Mouse (Mus musculus): Measurements from ENCODE around the gene Nr5a1. TPM values are rescaled to one million over a fixed set of nuclear protein-coding genes. Genes with fewer than 3 reads are reported as not detected.

Gene Nr5a1
- total RNA-seq, 1 experiment: 0.13 TPM

GRCm38 (mm10) chr2:38661398-38661797 is 52.9 kb downstream of the Nr5a1 start:
- Histone ChIP-seq H3K9ac (ENCODE audit: insufficient read depth, low read depth, low read length, poor library complexity, severe bottlenecking) (no peak overlapping the region), H3K9me3 (ENCODE audit: control insufficient read depth, insufficient read depth, low read depth, low read length) (no peaks in the 10 kb centered on the region), H3K36me3 (ENCODE audit: control insufficient read depth, insufficient read depth, low read length, poor library complexity, severe bottlenecking) (no peaks in the 10 kb centered on the region), H3K27ac (ENCODE audit: insufficient read depth, low read depth, low read length, poor library complexity, severe bottlenecking) (no peak overlapping the region), H3K4me3 (ENCODE audit: insufficient read depth in 1 of 2, low read depth in 1 of 2, low read length in 2 of 2, poor library complexity in 1 of 2, severe bottlenecking in 1 of 2) (no peak overlapping the region), H3K4me1 (ENCODE audit: control insufficient read depth in 2 of 2, insufficient read depth in 2 of 2, low read length in 2 of 2, poor library complexity in 1 of 2) (no peaks in the 10 kb centered on the region)
- no peak for DNase-seq (ENCODE audit: low read depth, low spot score)
- TF ChIP-seq ZNF384 (IDR thresholded peaks at IDR 0.05; ENCODE audit: low read depth, low read length): no peak
- peak; percentile 49; the same call in 1 of the 2 replicates for TF ChIP-seq ZC3H11A (IDR thresholded peaks at IDR 0.05; ENCODE audit: borderline replicate concordance, low read depth, low read length)
- in situ Hi-C loops (cut with MboI; ENCODE audit: low sequenced_read_pairs in 2 of 2, unreplicated experiment in 2 of 2): no loop called here

DNA sequence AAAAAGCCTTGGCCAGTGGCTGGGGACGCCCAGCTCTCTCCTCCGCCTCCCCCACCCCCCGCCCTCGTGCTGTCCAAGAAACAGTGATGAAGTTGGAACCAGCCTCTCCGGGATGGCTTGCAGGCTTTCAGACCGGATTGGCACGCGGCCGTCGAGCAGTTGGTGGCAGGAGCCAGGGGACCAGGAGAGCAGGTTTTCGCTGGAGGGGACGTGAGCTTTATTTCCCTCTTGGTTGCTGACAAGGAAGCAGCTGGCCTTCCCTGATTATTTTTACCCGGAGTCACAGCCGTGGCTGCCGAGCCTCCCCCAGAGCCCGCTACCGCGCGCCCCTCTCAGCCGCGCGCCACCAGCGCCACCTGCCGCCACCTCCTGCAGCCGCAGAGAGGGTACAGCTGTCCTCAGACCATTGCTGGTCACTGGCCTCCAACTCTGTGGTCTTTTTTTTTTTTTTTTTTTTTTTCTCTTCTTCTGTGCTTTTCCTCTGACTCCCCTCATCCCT is 56.0 kb downstream of the Nr5a1 start:
- no peaks in the 10 kb centered on the region for H3K36me3 ChIP-seq (ENCODE audit: control insufficient read depth, insufficient read depth, low read length, poor library complexity, severe bottlenecking)
- TF ChIP-seq MAFK (IDR thresholded peaks at IDR 0.05; ENCODE audit: insufficient read depth, low read depth, low read length): no peak
- no peak for TF ChIP-seq HCFC1 (IDR thresholded peaks at IDR 0.05; ENCODE audit: borderline replicate concordance, insufficient read depth, low read length)
- TF ChIP-seq ZNF384 (IDR thresholded peaks at IDR 0.05; ENCODE audit: low read depth, low read length): peak; percentile 70
- peak; percentile 76 for TF ChIP-seq ZC3H11A (IDR thresholded peaks at IDR 0.05; ENCODE audit: borderline replicate concordance, low read depth, low read length)
- no peak for TF ChIP-seq CHD2 (IDR thresholded peaks at IDR 0.05; ENCODE audit: low read depth, low read length)
- H3K4me3 ChIP-seq (ENCODE audit: insufficient read depth in 1 of 2, low read depth in 1 of 2, low read length in 2 of 2, poor library complexity in 1 of 2, severe bottlenecking in 1 of 2): peak overlapping the region; percentile 68 to 80
- no peaks in the 10 kb centered on the region for H3K4me1 ChIP-seq (ENCODE audit: control insufficient read depth in 2 of 2, insufficient read depth in 2 of 2, low read length in 2 of 2, poor library complexity in 1 of 2)
- in situ Hi-C loops (cut with MboI; ENCODE audit: low sequenced_read_pairs in 2 of 2, unreplicated experiment in 2 of 2): no loop called here
- H3K27ac ChIP-seq (ENCODE audit: insufficient read depth, low read depth, low read length, poor library complexity, severe bottlenecking): no peak overlapping the region
- no peak for DNase-seq (ENCODE audit: low read depth, low spot score)
- no peaks in the 10 kb centered on the region for H3K9me3 ChIP-seq (ENCODE audit: control insufficient read depth, insufficient read depth, low read depth, low read length)
- peak overlapping the region; percentile 79 for H3K9ac ChIP-seq (ENCODE audit: insufficient read depth, low read depth, low read length, poor library complexity, severe bottlenecking)

DNA sequence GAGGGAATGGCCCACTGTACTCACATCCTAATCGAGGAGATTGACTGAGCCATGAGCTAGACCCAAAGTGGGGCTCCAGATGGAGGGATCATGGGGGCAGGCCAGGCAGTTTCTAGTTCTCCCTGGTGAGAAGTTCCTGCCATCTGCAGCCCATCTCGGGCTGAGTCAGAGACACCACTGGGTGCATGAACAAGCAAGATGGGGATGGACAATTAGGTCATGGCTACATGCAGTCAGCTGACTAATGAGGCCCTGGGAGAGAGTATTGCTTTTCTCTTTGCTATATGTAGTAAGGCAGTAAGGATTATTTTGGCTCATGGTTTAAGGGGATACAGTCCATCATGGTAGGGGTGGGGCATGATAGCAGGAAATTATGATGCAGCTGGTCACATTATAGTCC is 60.6 kb downstream of the Nr5a1 start:
- no peak overlapping the region for H3K9ac ChIP-seq (ENCODE audit: insufficient read depth, low read depth, low read length, poor library complexity, severe bottlenecking)
- H3K4me1 ChIP-seq (ENCODE audit: control insufficient read depth in 2 of 2, insufficient read depth in 2 of 2, low read length in 2 of 2, poor library complexity in 1 of 2): no peaks in the 10 kb centered on the region
- no peak for DNase-seq (ENCODE audit: low read depth, low spot score)
- H3K4me3 ChIP-seq (ENCODE audit: insufficient read depth in 1 of 2, low read depth in 1 of 2, low read length in 2 of 2, poor library complexity in 1 of 2, severe bottlenecking in 1 of 2): no peak overlapping the region
- no peaks in the 10 kb centered on the region for H3K36me3 ChIP-seq (ENCODE audit: control insufficient read depth, insufficient read depth, low read length, poor library complexity, severe bottlenecking)
- H3K9me3 ChIP-seq (ENCODE audit: control insufficient read depth, insufficient read depth, low read depth, low read length): no peaks in the 10 kb centered on the region
- in situ Hi-C loops (cut with MboI; ENCODE audit: low sequenced_read_pairs in 2 of 2, unreplicated experiment in 2 of 2): no loop called here
- no peak overlapping the region for H3K27ac ChIP-seq (ENCODE audit: insufficient read depth, low read depth, low read length, poor library complexity, severe bottlenecking)
- no peak for TF ChIP-seq MAFK (IDR thresholded peaks at IDR 0.05; ENCODE audit: insufficient read depth, low read depth, low read length)
- no peak for TF ChIP-seq CHD2 (IDR thresholded peaks at IDR 0.05; ENCODE audit: low read depth, low read length)
- no peak for TF ChIP-seq ZC3H11A (IDR thresholded peaks at IDR 0.05; ENCODE audit: borderline replicate concordance, low read depth, low read length)
- no peak for TF ChIP-seq ZNF384 (IDR thresholded peaks at IDR 0.05; ENCODE audit: low read depth, low read length)
- TF ChIP-seq HCFC1 (IDR thresholded peaks at IDR 0.05; ENCODE audit: borderline replicate concordance, insufficient read depth, low read length): no peak

GRCm38 (mm10) chr2:38653293-38653619 is 61.1 kb downstream of the Nr5a1 start:
- in situ Hi-C loops (cut with MboI; ENCODE audit: low sequenced_read_pairs in 2 of 2, unreplicated experiment in 2 of 2): no loop called here
- Histone ChIP-seq H3K4me1 (ENCODE audit: control insufficient read depth in 2 of 2, insufficient read depth in 2 of 2, low read length in 2 of 2, poor library complexity in 1 of 2) (no peaks in the 10 kb centered on the region), H3K9me3 (ENCODE audit: control insufficient read depth, insufficient read depth, low read depth, low read length) (no peaks in the 10 kb centered on the region), H3K27ac (ENCODE audit: insufficient read depth, low read depth, low read length, poor library complexity, severe bottlenecking) (no peak overlapping the region), H3K36me3 (ENCODE audit: control insufficient read depth, insufficient read depth, low read length, poor library complexity, severe bottlenecking) (no peaks in the 10 kb centered on the region), H3K4me3 (ENCODE audit: insufficient read depth in 1 of 2, low read depth in 1 of 2, low read length in 2 of 2, poor library complexity in 1 of 2, severe bottlenecking in 1 of 2) (no peak overlapping the region), H3K9ac (ENCODE audit: insufficient read depth, low read depth, low read length, poor library complexity, severe bottlenecking) (no peak overlapping the region)
- TF ChIP-seq ZC3H11A (IDR thresholded peaks at IDR 0.05; ENCODE audit: borderline replicate concordance, low read depth, low read length): no peak
- TF ChIP-seq ZNF384 (IDR thresholded peaks at IDR 0.05; ENCODE audit: low read depth, low read length): no peak
- TF ChIP-seq CHD2 (IDR thresholded peaks at IDR 0.05; ENCODE audit: low read depth, low read length): no peak
- no peak for TF ChIP-seq MAFK (IDR thresholded peaks at IDR 0.05; ENCODE audit: insufficient read depth, low read depth, low read length)
- TF ChIP-seq HCFC1 (IDR thresholded peaks at IDR 0.05; ENCODE audit: borderline replicate concordance, insufficient read depth, low read length): no peak
- DNase-seq (ENCODE audit: low read depth, low spot score): no peak
